Mouse (Mus musculus) lung, adult 2 months (tissue): ENCODE measurements around the gene Sdk1.

ENCODE experiments used
- CTCF ChIP-seq: fragments of 200-500 bp; IDR thresholded peaks from 2 replicates; pipeline ENCODE4 v1.5.1; 2011; ENCODE audit warnings: mild to moderate bottlenecking, low read length, control low read depth; ENCODE audit not compliant: insufficient read depth
- POLR2A ChIP-seq: fragments of 200-500 bp; IDR thresholded peaks from 2 replicates; pipeline ENCODE4 v1.6.1; 2011; ENCODE audit warnings: low read depth, mild to moderate bottlenecking, control low read depth, low read length, borderline replicate concordance; ENCODE audit errors: extremely low read depth

GRCm38 (mm10) chr5:141910886-141911285 is 669.6 kb downstream of the Sdk1 start:
- TF ChIP-seq CTCF (no peak), POLR2A (no peak)
